Mouse (Mus musculus) forebrain, embryonic 14.5 days (tissue): ENCODE data around the gene Kif13a. TPM values are rescaled to one million over a fixed set of nuclear protein-coding genes. Genes with fewer than 3 reads are reported as not detected.

ENCODE experiments used
- ATAC-seq: fragments of 200-750 bp; cut with Nextera tagmentation; 2 replicates; pipeline ENCODE4 v1.8.0; 2017; ENCODE audit warnings: mild to moderate bottlenecking, moderate library complexity
- DNase-seq: peaks from one replicate; pipeline ENCODE4 v3.0.0-alpha.2; 2015; ENCODE audit warnings: low spot score
- H3K27ac ChIP-seq: fragments of 300-500 bp; sonication (generic); 2 replicates; pipeline ENCODE4 v1.5.1; 2014; ENCODE audit warnings: low read depth, mild to moderate bottlenecking, control low read depth, low read length, moderate library complexity
- H3K27me3 ChIP-seq: fragments of 300-500 bp; sonication (generic); replicated peaks from 2 replicates; pipeline ENCODE4 v1.6.1; 2014; ENCODE audit warnings: low read length, control low read depth, mixed read lengths; ENCODE audit not compliant: control insufficient read depth, insufficient read depth
- H3K36me3 ChIP-seq: fragments of 300-500 bp; sonication (generic); 2 replicates; pipeline ENCODE4 v1.6.1; 2014; ENCODE audit warnings: low read length, control low read depth; ENCODE audit not compliant: control insufficient read depth, insufficient read depth
- H3K4me1 ChIP-seq: fragments of 300-500 bp; sonication (generic); 2 replicates; pipeline ENCODE4 v1.6.1; 2014; ENCODE audit warnings: antibody characterized with exemption, low read length, control low read depth; ENCODE audit not compliant: control insufficient read depth, insufficient read depth
- H3K4me2 ChIP-seq: fragments of 300-500 bp; sonication (generic); 2 replicates; pipeline ENCODE4 v1.6.1; 2014; ENCODE audit warnings: mild to moderate bottlenecking, control low read depth, low read length
- H3K4me3 ChIP-seq: fragments of 300-500 bp; sonication (generic); 2 replicates; pipeline ENCODE4 v1.5.1; 2014; ENCODE audit warnings: low read depth, low read length, control low read depth
- H3K9ac ChIP-seq: fragments of 300-500 bp; sonication (generic); 2 replicates; pipeline ENCODE4 v1.6.1; 2014; ENCODE audit warnings: mild to moderate bottlenecking, low read length, control low read depth, moderate library complexity
- H3K9me3 ChIP-seq: fragments of 300-500 bp; sonication (generic); replicated peaks from 2 replicates; pipeline ENCODE4 v1.6.1; 2016; ENCODE audit warnings: low read length, control low read depth, mixed read lengths; ENCODE audit not compliant: control insufficient read depth
- WGBS: fragments of 180-500 bp; shearing (Covaris S2); extraction: QIAGEN DNeasy Blood & Tissue Kit; methylation state at CpG from one replicate; pipeline ENCODE4 v1.1.7; 2014; 5-methylcytosine and 5-hydroxymethylcytosine counted together
- polyA plus RNA-seq: library from polyadenylated mRNA; unstranded; fragments of >200 nt; fragmentation: Nextera tagmentation; extraction: Ambion mirVana; gene quantifications from 2 replicates; pipeline ENCODE4 v1.2.1, GENCODE M21; 2014

Gene Kif13a
- polyA plus RNA-seq, 1 experiment from 2014 or later: 7.1 TPM

- ATAC-seq (no peak), DNase-seq (no peak)
- Histone ChIP-seq H3K27me3 (no peaks in the 10 kb centered on the region), H3K9ac (no peak overlapping the region), H3K9me3 (no peaks in the 10 kb centered on the region), H3K4me2 (no peak overlapping the region), H3K27ac (no peak overlapping the region), H3K4me3 (no peak overlapping the region), H3K4me1 (no peaks in the 10 kb centered on the region), H3K36me3 (no peaks in the 10 kb centered on the region)
- 88% methylated on average over 5 of the region's 5 CpGs for WGBS
These were observed 29.5 kb upstream of the Kif13a start for GRCm38 (mm10) chr13:46959139-46959538.

- Histone ChIP-seq H3K27ac (no peak overlapping the region), H3K4me1 (no peaks in the 10 kb centered on the region), H3K27me3 (no peaks in the 10 kb centered on the region), H3K4me3 (no peak overlapping the region), H3K4me2 (no peak overlapping the region), H3K9ac (no peak overlapping the region), H3K9me3 (no peaks in the 10 kb centered on the region), H3K36me3 (no peaks in the 10 kb centered on the region)
- DNase-seq: peak; percentile 43
- 86% methylated on average over 15 of the region's 15 CpGs for WGBS
- no peak for ATAC-seq
These were observed 21.5 kb upstream of the Kif13a start for GRCm38 (mm10) chr13:46951212-46951611.

- ATAC-seq: no peak
- WGBS: 91% methylated on average over 2 of the region's 2 CpGs
- 0 out of 2 replicates have a peak, but pooled peaks cover 7% of the 10 kb centered on the region for H3K4me1 ChIP-seq
These were observed 20.1 kb upstream of the Kif13a start for GRCm38 (mm10) chr13:46949741-46950140.

GRCm38 (mm10) chr13:46948027-46948426, 18.4 kb upstream of the Kif13a start:
- no peak overlapping the region for H3K4me2 ChIP-seq
- H3K9ac ChIP-seq: no peak overlapping the region
- 85% methylated on average over 3 of the region's 3 CpGs for WGBS
- no peaks in the 10 kb centered on the region for H3K9me3 ChIP-seq
- no peak for ATAC-seq
- no peak overlapping the region for H3K4me3 ChIP-seq
- no peaks in the 10 kb centered on the region for H3K27me3 ChIP-seq
- no peak overlapping the region for H3K27ac ChIP-seq
- 0 out of 2 replicates have a peak, but pooled peaks cover 7% of the 10 kb centered on the region for H3K4me1 ChIP-seq
- no peak for DNase-seq
- no peaks in the 10 kb centered on the region for H3K36me3 ChIP-seq

More at GRCm38 (mm10) chr13:46949741-46950140, 20.1 kb upstream of the Kif13a start:
- Histone ChIP-seq H3K27me3 (no peaks in the 10 kb centered on the region), H3K4me2 (no peak overlapping the region), H3K27ac (no peak overlapping the region), H3K9me3 (no peaks in the 10 kb centered on the region), H3K36me3 (no peaks in the 10 kb centered on the region), H3K9ac (no peak overlapping the region), H3K4me3 (no peak overlapping the region)
- DNase-seq: no peak

GRCm38 (mm10) chr13:46946041-46946440, 16.4 kb upstream of the Kif13a start:
- H3K4me2 ChIP-seq: no peak overlapping the region
- DNase-seq (peak; percentile 23), ATAC-seq (no peak)
- no peak overlapping the region for H3K4me3 ChIP-seq
- WGBS: 12% methylated on average over 5 of the region's 5 CpGs
- 0 out of 2 replicates have a peak, but pooled peaks cover 7% of the 10 kb centered on the region for H3K4me1 ChIP-seq
- H3K27me3 ChIP-seq: no peaks in the 10 kb centered on the region
- no peak overlapping the region for H3K27ac ChIP-seq
- no peaks in the 10 kb centered on the region for H3K36me3 ChIP-seq
- H3K9me3 ChIP-seq: no peaks in the 10 kb centered on the region
- H3K9ac ChIP-seq: no peak overlapping the region

- 85% methylated on average over 3 of the region's 3 CpGs for WGBS
- H3K36me3 ChIP-seq: no peaks in the 10 kb centered on the region
- no peaks in the 10 kb centered on the region for H3K9me3 ChIP-seq
- H3K27ac ChIP-seq: no peak overlapping the region
- no peak for DNase-seq
- H3K4me3 ChIP-seq: no peak overlapping the region
- H3K9ac ChIP-seq: no peak overlapping the region
- ATAC-seq: no peak
- H3K4me2 ChIP-seq: no peak overlapping the region
- H3K27me3 ChIP-seq: no peaks in the 10 kb centered on the region
- H3K4me1 ChIP-seq: 0 out of 2 replicates have a peak, but pooled peaks cover 7% of the 10 kb centered on the region
These were observed 15.6 kb upstream of the Kif13a start for GRCm38 (mm10) chr13:46945256-46945655.

- H3K9me3 ChIP-seq: no peaks in the 10 kb centered on the region
These were observed 13.6 kb upstream of the Kif13a start for GRCm38 (mm10) chr13:46943294-46943693.

GRCm38 (mm10) chr13:46934116-46934515, 4.4 kb upstream of the Kif13a start:
- DNase-seq (no peak), ATAC-seq (no peak)
- no peak overlapping the region for H3K9ac ChIP-seq
- H3K27ac ChIP-seq: no peak overlapping the region
- H3K4me2 ChIP-seq: no peak overlapping the region
- H3K27me3 ChIP-seq: 0 out of 2 replicates have a peak, but pooled peaks cover 4% of the 10 kb centered on the region
- no peak overlapping the region for H3K4me3 ChIP-seq
- 86% methylated on average over 10 of the region's 10 CpGs for WGBS
- no peaks in the 10 kb centered on the region for H3K9me3 ChIP-seq
- peaks cover 4% of the 10 kb centered on the region; the same call in 1 of the 2 replicates for H3K4me1 ChIP-seq
- no peaks in the 10 kb centered on the region for H3K36me3 ChIP-seq

More at GRCm38 (mm10) chr13:46943294-46943693, 13.6 kb upstream of the Kif13a start:
- H3K36me3 ChIP-seq: no peaks in the 10 kb centered on the region
- H3K9ac ChIP-seq: no peak overlapping the region
- H3K27ac ChIP-seq: no peak overlapping the region
- H3K4me2 ChIP-seq: no peak overlapping the region
- ATAC-seq (no peak), DNase-seq (no peak)
- H3K27me3 ChIP-seq: no peaks in the 10 kb centered on the region
- H3K4me3 ChIP-seq: no peak overlapping the region
- H3K4me1 ChIP-seq: 0 out of 2 replicates have a peak, but pooled peaks cover 7% of the 10 kb centered on the region

- ATAC-seq (no peak), DNase-seq (no peak)
- H3K27ac ChIP-seq: no peak overlapping the region
- peaks cover 9% of the 10 kb centered on the region for H3K4me1 ChIP-seq
- 84% methylated on average over 6 of the region's 6 CpGs for WGBS
- H3K9ac ChIP-seq: no peak overlapping the region
- no peak overlapping the region for H3K4me2 ChIP-seq
- H3K27me3 ChIP-seq: 0 out of 2 replicates have a peak, but pooled peaks cover 4% of the 10 kb centered on the region
- no peaks in the 10 kb centered on the region for H3K9me3 ChIP-seq
- no peak overlapping the region for H3K4me3 ChIP-seq
- H3K36me3 ChIP-seq: no peaks in the 10 kb centered on the region
These were observed 3.2 kb upstream of the Kif13a start for GRCm38 (mm10) chr13:46932846-46933245.
